Mouse (Mus musculus) layer of hippocampus, adult 2 months (tissue): ENCODE results near the gene 1110059E24Rik. TPM values are rescaled to one million over a fixed set of nuclear protein-coding genes. Genes with fewer than 3 reads are reported as not detected.
"Not testable (repeated sequence)": the region's sequence is repeated elsewhere in the genome, so short reads cannot be mapped to it uniquely, and the experiment has no call there.

ENCODE experiments used
- DNase-seq, 2 experiments: peaks; one replicate each; pipeline ENCODE4 v3.0.0; 2022; ENCODE audit warnings: low spot score in 2 of 2
- H3K27ac ChIP-seq: fragments of 200-600 bp; 2 replicates; pipeline ENCODE4 v1.8.1; 2022
- H3K4me3 ChIP-seq: fragments of 200-600 bp; 2 replicates; pipeline ENCODE4 v1.8.1; 2022; ENCODE audit warnings: mild to moderate bottlenecking
- CTCF ChIP-seq: fragments of 200-600 bp; conservative IDR thresholded peaks from 2 replicates; pipeline ENCODE4 v1.8.1; 2022; ENCODE audit warnings: antibody characterized with exemption, mild to moderate bottlenecking, moderate library complexity
- total RNA-seq, 2 experiments: library from RNA; stranded (reverse); gene quantifications; 2 replicates each; pipeline ENCODE4 v1.2.3; 2021

Gene 1110059E24Rik
- total RNA-seq, 2 experiments from 2014 or later, result 25.0 to 28.2 TPM

DNA sequence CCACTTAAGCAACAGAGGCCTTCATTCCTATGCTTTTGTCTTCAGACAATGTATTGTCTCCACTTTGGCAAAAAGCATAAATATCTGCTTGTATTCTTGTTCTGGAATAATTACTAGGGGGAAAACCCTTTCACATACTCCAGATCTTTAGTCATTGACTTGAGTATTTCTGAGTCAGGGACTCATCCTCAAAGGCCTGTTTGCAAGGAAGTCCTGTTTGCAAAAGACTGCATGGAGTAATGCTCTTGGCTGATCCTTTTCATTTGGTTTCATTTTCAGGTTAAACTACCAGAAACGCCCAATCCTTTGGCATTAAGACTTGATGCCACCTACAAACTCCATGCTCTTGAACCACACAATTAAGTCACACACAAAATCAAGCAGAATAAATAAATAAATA is 8.8 kb downstream of the 1110059E24Rik start:
- no peak for TF ChIP-seq CTCF
- DNase-seq, result no peak
- Histone ChIP-seq H3K27ac (no peak overlapping the region), H3K4me3 (no peak overlapping the region)

DNA sequence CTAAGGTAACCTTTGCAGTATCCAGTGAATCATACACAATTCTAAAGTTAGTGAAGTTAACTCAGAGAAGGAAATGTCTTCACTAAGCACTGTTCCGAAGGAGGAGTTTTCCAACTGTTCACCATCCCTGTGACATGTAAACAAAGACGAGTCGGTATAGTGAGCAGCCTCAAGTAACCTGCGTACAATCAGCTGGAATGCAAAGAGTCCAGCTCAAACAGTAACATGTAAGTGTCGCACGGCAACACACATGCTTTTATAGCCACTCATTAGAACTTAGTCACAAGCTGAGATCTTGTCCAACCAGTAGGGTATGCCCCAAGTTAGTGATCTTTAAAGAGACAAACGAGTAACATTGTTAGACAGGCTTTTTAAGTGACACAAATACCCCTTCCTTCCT is 15.1 kb downstream of the 1110059E24Rik start:
- no peak for DNase-seq
- H3K4me3 ChIP-seq, result no peak overlapping the region
- H3K27ac ChIP-seq, result no peak overlapping the region
- TF ChIP-seq CTCF, result no peak

DNA sequence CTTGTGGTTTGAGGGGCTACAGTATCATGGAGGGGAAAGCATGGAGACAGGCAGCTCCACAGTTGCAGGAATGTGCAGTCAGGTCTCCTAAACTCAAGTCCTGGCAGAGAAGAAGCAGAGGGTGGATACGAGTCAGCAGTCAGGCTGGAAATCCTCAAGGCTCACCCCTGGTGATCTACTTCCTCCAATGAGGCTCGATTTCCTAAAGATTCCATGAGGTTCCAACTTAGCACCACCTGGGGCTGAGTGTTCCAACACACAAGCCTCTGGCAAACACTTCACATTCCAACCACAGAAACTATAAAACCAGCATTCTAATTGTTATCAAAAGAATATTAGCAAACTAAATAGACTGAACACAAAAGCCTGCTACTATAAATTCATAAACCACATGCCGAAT is 15.9 kb downstream of the 1110059E24Rik start:
- Histone ChIP-seq H3K27ac (no peak overlapping the region), H3K4me3 (no peak overlapping the region)
- no peak for TF ChIP-seq CTCF
- no peak for DNase-seq

DNA sequence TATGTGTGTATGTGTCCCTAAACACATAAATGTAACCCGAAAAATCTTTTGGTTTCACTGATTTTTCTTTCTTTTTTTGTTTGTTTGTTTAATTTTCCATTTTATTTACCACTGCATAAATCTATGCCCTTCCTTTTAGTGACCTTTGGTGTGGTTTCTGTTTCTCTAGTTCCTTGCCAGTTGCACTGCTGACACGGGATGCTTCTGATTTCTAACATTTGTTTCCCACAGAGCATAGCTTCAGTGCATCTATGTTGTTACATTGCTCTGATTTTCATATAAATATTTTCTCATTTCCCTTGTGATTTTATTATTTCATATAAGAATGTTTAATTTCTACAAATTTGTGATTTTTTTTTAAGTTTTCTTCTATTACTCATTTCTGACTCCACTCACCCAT is 17.4 kb downstream of the 1110059E24Rik start:
- DNase-seq, result no peak
- Histone ChIP-seq H3K27ac (no peak overlapping the region), H3K4me3 (no peak overlapping the region)
- no peak for TF ChIP-seq CTCF

DNA sequence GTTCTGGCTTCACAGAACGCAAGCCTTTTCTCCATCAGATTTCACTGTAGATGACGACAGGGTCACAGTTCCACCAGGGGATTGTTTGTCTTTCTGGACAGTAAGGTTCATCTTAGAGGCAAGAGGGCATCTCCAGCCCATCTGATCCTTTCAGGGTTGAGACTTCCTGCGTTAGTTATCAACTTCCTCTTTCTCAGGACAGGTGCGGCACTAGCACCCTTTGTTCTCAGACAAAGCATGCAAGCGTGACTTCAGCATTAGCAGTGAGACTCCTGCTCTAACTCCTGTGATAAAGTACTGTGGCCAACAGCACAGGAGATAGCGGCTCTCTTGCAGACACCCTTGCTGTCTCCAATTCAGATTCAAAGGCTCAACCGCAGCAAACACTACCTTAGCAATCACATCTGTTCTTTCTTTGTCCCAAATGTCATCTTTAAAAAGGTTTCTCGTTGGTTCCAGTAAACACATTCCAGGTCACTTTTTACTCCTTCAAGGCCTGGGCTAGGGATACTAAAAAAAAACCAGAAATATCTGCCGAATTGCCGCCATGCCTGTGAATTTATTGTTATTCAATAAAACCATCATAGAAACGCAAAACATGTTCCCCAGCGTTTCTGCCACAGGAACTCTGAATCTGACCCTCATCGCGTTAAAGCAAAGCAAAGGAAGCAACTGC is 22.0 kb downstream of the 1110059E24Rik start:
- no peak for DNase-seq
- Histone ChIP-seq H3K27ac (peak overlapping the region; percentile 73), H3K4me3 (no peak overlapping the region)
- no peak for TF ChIP-seq CTCF

DNA sequence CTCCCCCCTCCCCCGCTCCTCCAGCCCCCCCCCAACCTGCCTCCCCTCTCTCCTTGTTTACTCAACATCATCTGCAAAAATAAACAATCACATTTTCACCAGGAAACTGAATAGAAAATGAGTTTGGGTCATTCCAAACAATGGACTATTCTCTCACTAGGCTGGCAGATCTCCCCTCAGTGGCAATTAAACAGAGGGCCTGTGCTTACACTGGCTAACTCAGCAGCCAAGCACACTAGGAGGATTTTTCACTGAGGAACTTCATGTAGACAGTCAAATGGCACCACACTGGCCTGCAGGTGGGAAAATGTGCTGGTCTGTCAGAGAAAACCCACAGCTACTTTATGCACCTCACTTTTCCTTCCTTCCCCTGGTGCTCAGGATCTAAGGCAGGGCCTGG is 23.3 kb downstream of the 1110059E24Rik start:
- peak in 1 of 2 experiments; percentile 23 for DNase-seq
- TF ChIP-seq CTCF, result no peak
- Histone ChIP-seq H3K4me3 (no peak overlapping the region), H3K27ac (peak overlapping the region; percentile 73)

DNA sequence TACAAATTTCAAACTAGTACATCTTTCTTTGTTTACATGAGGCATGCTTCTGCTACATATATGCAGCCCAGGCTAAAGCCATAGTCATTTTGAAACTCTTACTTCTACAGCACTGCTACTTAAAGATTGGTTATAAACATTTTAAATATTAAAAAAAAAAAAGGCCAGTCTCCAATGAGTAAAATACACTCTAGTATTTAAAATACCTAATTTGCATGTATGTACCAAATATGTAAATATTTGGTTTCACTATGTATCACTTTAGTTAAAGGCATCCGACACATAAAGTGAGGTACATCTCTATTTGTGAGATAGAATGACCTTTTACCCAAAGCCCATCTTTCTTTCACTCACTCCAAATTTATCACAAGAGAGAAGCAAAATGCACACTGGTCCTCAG is 23.7 kb downstream of the 1110059E24Rik start:
- Histone ChIP-seq H3K4me3 (no peak overlapping the region), H3K27ac (peak overlapping the region; percentile 50)
- TF ChIP-seq CTCF, result no peak
- DNase-seq, result no peak

DNA sequence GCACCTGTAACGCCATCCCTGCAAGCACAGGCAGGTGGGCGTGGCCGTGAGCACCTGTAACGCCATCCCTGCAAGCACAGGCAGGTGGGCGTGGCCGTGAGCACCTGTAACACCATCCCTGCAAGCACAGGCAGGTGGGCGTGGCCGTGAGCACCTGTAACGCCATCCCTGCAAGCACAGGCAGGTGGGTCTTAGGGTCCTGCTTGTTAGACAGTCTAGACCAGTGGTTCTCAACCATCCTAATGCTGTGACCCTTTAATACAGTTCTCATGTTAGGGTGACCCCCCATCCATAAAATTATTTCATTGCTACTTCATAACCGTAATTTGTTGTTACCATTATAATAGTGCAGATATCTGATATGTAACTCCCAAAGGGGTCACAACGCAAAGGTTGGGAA is 24.3 kb downstream of the 1110059E24Rik start:
- DNase-seq, H3K4me3 ChIP-seq: not testable (repeated sequence)
- H3K27ac ChIP-seq, result peak overlapping the region; percentile 50; the same call in 1 of the 2 replicates

DNA sequence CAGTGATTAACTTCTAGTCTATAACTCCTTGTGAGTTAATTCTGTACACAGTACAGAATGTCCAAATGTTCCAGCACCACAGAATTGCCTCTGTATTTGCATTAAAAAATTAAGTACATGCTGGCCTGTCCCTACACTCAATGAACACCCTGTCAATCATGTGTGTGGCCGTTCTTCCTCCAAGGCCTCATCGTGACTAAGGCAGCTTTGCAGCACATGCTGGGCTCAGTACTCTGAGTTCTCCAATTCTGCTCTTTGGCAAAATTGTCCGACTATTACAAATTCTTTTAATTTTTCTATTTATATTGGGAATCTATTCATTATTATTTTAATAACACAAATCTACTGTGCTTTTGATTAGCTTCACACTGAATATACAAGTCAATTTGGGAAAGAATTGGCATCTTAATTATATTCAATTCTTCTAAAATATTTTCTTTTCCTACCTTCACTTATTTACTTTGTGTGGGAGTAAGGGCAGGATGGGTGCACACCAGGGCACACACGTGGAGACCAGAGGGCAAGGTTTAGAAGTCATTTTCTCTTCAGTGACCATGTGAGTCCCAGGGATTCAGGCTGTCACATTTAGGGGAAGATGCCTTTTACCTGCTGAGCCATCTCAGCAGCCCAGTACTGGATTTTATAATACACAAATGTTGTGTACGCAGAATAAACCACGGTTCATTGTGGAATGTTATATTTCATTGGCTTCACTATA is 26.3 kb downstream of the 1110059E24Rik start:
- TF ChIP-seq CTCF, result no peak
- no peak for DNase-seq
- Histone ChIP-seq H3K4me3 (no peak overlapping the region), H3K27ac (peak overlapping the region; percentile 39; the same call in 1 of the 2 replicates)

DNA sequence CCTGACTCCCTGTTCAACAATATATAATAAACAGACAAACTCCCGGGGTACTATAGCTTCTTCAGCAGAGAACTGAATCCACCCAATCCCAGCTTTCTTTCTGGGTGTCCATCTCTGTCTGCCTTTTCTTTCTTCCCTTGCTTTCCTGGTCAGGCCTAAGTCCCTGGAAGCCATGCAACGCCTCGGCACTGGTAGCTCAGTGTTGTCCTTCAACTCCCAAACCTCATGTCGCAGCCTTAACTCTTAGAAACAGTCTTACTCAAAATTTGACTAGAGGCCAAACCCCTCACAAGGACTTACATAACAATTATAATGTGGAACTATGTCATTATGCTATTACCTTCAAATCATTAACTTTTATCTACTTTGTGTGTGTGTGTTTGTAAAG is 28.6 kb downstream of the 1110059E24Rik start:
- no peak overlapping the region for H3K4me3 ChIP-seq
- DNase-seq, result no peak
- H3K27ac ChIP-seq, result peak overlapping the region; percentile 41; the same call in 1 of the 2 replicates
- TF ChIP-seq CTCF, result no peak

DNA sequence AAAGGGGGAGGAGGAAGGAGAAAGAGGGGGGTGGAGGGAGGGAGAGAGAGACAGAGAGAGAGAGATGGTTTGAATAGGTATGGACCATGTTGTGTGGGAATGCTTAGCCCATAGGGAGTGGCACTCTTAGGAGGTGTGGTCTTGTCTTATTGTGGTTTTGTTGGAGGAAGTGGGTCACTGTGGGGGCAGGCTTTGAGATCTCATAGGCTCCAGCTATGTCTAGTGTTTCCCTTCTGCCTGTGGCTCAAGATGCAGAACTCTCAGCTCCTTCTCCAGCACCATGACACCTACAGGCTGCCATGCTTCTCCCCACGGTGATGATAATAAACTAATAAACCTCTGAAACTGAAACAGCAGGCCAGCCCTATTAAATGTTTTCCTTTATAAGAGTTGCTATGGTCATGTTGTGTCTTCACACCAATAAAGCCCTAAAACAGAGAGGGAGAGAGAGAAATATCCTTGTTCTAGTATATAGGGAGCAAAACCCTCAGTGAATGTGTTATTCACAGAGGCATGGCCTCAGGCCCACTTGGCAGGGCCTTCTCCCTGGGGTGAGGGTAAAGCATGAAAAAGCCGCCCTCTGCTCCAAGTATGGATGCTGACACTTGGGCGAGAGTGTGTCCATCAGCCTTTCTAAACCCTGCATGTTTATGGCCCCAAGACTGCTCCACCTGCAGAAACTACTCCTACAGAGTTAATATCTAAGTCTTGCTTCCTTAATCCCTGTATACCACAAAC is 29.2 kb downstream of the 1110059E24Rik start:
- TF ChIP-seq CTCF, result no peak
- DNase-seq, result no peak
- H3K4me3 ChIP-seq, result no peak overlapping the region
- peak overlapping the region; percentile 41 for H3K27ac ChIP-seq

DNA sequence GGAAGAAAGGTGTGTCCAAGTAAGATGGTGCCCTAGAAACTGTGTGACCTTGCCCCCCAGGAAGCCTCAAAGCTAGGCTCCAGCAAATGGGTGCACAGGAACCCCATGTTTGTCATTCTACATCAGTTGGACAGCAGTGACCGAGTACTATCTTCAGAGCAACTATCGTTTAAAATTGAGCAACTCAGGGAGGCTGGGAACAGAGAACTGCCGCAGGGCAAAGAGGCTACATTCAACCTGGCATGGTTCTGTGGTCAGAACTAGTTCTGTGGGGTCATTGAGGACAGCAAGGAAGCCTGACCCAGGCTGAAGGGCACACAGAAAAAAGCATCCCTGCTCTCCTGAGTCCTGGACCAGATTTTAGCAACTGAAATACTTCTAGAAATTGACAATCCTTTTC is 37.0 kb downstream of the 1110059E24Rik start:
- no peak for TF ChIP-seq CTCF
- Histone ChIP-seq H3K4me3 (no peak overlapping the region), H3K27ac (no peak overlapping the region)
- no peak for DNase-seq

DNA sequence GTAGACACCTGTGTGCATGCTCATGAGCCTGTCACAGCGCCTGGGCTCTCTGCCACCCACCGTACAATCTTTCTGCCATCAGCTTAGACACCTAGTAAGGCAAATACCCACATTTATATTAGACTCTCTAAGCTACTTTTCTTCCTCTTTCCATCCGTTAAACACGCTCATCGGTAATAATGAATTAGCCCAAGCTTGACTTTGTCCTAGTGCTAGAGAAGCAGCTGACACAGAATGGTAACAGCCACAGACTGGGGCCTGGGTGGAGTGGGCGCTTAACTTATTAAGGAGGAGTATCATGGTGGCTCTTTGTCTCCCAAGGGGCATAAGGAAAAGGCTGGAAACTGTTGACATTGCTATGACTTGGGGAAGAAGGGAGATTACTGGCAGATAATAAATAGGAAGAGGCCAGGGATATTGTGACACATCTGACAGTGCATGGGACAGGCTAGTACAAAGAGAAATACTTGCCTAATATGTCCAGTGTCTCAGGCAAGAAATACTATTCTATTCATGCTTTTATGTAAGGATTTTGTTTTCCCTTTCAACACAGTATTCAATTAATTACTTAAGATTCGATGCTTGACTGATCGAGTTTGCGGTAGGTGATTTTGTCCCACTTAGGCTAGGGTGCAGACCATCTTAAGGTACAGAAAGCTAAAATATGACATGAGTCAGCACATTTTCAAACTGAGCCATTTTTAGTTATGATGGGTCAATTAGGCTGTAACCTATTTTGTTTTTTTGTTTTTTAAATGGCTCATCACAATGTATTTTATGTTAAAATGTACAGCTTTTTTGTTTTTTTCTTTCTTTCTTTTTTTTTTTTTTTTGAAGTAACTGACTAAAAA is 40.8 kb downstream of the 1110059E24Rik start:
- TF ChIP-seq CTCF, result no peak
- no peak for DNase-seq
- H3K4me3 ChIP-seq, result no peak overlapping the region
- H3K27ac ChIP-seq, result no peak overlapping the region
